Mouse (Mus musculus): Measurements from ENCODE around the gene Ifi27l2b.

DNA sequence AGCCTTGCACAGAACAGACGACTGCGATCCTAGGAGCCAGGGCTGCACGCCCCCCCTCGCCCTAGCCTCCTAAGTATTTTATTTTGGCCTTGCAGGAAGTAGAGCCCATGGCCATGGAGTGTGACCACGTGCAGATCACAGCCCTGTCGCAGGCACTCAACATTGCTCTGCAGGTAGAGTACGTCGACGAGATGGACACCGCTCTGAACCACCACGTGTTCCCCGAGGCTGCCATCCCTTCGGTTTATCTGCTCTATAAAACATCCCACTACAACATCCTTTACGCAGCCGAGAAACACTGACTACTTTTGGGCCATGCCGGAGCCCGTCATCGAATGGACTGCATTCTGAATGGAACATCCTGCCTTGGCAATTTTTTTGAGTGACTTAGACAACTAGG lies 52.9 kb downstream of the Ifi27l2b start:
- TF ChIP-seq POLR2A (IDR thresholded peaks at IDR 0.05; ENCODE audit: insufficient read depth, low read depth, low read length): no peak
- no peak for TF ChIP-seq CTCF (IDR thresholded peaks at IDR 0.05; ENCODE audit: insufficient read depth, low read depth, low read length)

Measured in olfactory bulb, adult 2 months (tissue).